Mouse (Mus musculus): ENCODE results near the gene Jag1. TPM values are rescaled to one million over a fixed set of nuclear protein-coding genes. Genes with fewer than 3 reads are reported as not detected.

The Jag1 gene
- polyA plus RNA-seq, 1 experiment: 67.6 TPM

GRCm38 (mm10) chr2:137101074-137101473, 15.4 kb downstream of the Jag1 start:
- Histone ChIP-seq H3K27ac (ENCODE audit: insufficient read depth, low read length) (no peak overlapping the region), H3K4me1 (ENCODE audit: control insufficient read depth, insufficient read depth, low read length) (0 out of 2 replicates have a peak, but pooled peaks cover 4% of the 10 kb centered on the region), H3K4me3 (ENCODE audit: insufficient read depth, low read length) (no peak overlapping the region)
- no peak for TF ChIP-seq POLR2A (IDR thresholded peaks at IDR 0.05; ENCODE audit: low read depth, low read length)
- no peak for TF ChIP-seq CTCF (IDR thresholded peaks at IDR 0.05; ENCODE audit: borderline replicate concordance, insufficient read depth, low read length)

DNA sequence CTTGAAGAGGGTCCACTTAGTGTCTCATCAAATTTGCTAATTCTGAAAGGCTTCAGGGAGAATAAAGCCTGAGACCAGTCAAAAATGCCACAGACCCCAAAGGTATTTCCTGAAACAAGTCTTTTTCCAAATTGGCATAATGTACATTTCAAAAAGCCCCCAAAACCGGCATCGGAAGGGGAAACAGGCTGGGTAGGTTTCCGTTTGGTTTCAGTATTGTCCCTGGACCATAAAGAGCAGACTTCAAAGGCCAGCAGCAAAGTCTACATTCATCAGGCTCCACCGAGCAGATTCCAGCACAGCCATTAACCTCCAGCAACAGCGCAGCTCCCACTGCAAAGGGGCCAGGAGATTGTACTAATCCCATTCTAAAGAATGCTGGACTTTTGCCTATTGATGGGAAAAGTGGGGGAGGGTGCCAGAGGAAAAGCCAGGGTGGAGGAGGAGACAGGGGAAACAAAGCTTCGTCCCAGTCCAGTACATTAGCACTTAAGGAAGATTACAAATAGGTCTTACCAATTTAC, 17.2 kb downstream of the Jag1 start:
- Histone ChIP-seq H3K4me1 (ENCODE audit: control insufficient read depth, insufficient read depth, low read length) (0 out of 2 replicates have a peak, but pooled peaks cover 4% of the 10 kb centered on the region), H3K27ac (ENCODE audit: insufficient read depth, low read length) (no peak overlapping the region), H3K4me3 (ENCODE audit: insufficient read depth, low read length) (no peak overlapping the region)
- TF ChIP-seq POLR2A (IDR thresholded peaks at IDR 0.05; ENCODE audit: low read depth, low read length): no peak
- TF ChIP-seq CTCF (IDR thresholded peaks at IDR 0.05; ENCODE audit: borderline replicate concordance, insufficient read depth, low read length): no peak

DNA sequence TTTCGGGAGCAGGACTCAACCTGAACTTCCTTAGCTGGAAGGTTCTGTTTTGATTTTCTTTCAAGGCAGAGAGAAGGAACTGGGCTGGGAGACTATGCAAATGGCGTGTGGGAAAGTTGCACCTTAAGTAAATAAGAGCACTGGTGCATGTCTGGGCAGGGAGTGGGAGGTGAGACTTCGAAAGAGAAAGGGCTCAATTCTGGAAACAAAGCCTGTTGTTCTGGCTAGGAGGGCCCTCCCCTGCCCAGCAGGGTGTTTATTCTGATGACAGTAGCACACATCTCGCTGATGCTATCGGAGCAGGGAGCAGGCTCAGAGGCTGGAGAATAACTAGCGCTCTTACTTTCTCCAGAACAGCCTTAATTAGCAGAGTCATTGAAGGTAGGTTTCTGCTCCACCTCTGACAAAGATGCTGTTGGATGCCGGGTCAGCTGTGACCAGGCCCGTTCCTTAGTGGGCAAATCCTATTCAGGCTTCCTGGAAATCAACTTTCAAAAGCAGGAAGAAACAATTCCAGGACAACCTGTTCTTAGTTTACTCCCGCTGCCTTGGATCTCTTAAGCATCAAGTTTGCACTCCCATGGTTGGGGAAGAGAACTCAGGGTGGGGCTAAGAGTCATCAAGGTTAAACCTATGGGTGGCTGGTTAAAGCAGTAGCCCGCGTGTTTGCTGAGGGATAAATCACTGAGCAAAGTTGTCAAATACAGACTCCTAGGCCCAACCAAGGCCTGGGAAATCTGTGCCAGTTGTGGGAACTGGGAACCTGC, 18.0 kb downstream of the Jag1 start:
- TF ChIP-seq POLR2A (IDR thresholded peaks at IDR 0.05; ENCODE audit: low read depth, low read length): no peak
- TF ChIP-seq CTCF (IDR thresholded peaks at IDR 0.05; ENCODE audit: borderline replicate concordance, insufficient read depth, low read length): no peak
- H3K4me1 ChIP-seq (ENCODE audit: control insufficient read depth, insufficient read depth, low read length): 0 out of 2 replicates have a peak, but pooled peaks cover 4% of the 10 kb centered on the region
- no peak overlapping the region for H3K4me3 ChIP-seq (ENCODE audit: insufficient read depth, low read length)
- H3K27ac ChIP-seq (ENCODE audit: insufficient read depth, low read length): no peak overlapping the region

DNA sequence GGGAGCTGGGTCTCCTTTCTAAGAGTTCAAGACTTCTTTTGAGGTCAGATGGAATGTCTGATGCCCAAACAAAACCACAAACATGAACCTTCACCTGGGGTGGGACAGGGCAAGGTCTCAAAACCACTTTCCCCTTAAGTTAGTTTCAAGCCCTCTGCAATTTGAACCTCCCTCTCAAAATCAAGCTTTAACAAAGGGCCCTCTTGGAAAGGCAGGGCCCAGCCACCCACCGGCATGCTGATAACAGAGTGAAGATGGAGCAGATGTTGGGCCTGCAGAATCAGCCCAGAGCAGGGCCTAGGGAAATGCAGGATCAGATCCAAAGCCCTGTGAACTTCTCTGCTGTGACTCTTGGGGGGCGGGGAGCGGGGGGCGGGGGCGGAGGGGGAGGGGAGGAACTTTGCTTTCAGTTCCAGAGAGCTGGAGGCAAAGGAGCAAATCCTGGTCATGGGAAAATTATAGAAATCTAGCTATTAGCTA, 19.4 kb downstream of the Jag1 start:
- Histone ChIP-seq H3K4me3 (ENCODE audit: insufficient read depth, low read length) (no peak overlapping the region), H3K4me1 (ENCODE audit: control insufficient read depth, insufficient read depth, low read length) (0 out of 2 replicates have a peak, but pooled peaks cover 4% of the 10 kb centered on the region), H3K27ac (ENCODE audit: insufficient read depth, low read length) (no peak overlapping the region)
- TF ChIP-seq POLR2A (IDR thresholded peaks at IDR 0.05; ENCODE audit: low read depth, low read length): no peak
- no peak for TF ChIP-seq CTCF (IDR thresholded peaks at IDR 0.05; ENCODE audit: borderline replicate concordance, insufficient read depth, low read length)

GRCm38 (mm10) chr2:137094301-137094700, 22.1 kb downstream of the Jag1 start:
- TF ChIP-seq POLR2A (IDR thresholded peaks at IDR 0.05; ENCODE audit: low read depth, low read length): no peak
- no peak for TF ChIP-seq CTCF (IDR thresholded peaks at IDR 0.05; ENCODE audit: borderline replicate concordance, insufficient read depth, low read length)
- H3K4me1 ChIP-seq (ENCODE audit: control insufficient read depth, insufficient read depth, low read length): 0 out of 2 replicates have a peak, but pooled peaks cover 4% of the 10 kb centered on the region
- H3K4me3 ChIP-seq (ENCODE audit: insufficient read depth, low read length): no peak overlapping the region
- no peak overlapping the region for H3K27ac ChIP-seq (ENCODE audit: insufficient read depth, low read length)

GRCm38 (mm10) chr2:137093298-137093630, 23.2 kb downstream of the Jag1 start:
- Histone ChIP-seq H3K4me1 (ENCODE audit: control insufficient read depth, insufficient read depth, low read length) (0 out of 2 replicates have a peak, but pooled peaks cover 4% of the 10 kb centered on the region), H3K27ac (ENCODE audit: insufficient read depth, low read length) (no peak overlapping the region), H3K4me3 (ENCODE audit: insufficient read depth, low read length) (no peak overlapping the region)
- no peak for TF ChIP-seq CTCF (IDR thresholded peaks at IDR 0.05; ENCODE audit: borderline replicate concordance, insufficient read depth, low read length)
- no peak for TF ChIP-seq POLR2A (IDR thresholded peaks at IDR 0.05; ENCODE audit: low read depth, low read length)

- Histone ChIP-seq H3K4me3 (ENCODE audit: insufficient read depth, low read length) (no peak overlapping the region), H3K27ac (ENCODE audit: insufficient read depth, low read length) (no peak overlapping the region), H3K4me1 (ENCODE audit: control insufficient read depth, insufficient read depth, low read length) (0 out of 2 replicates have a peak, but pooled peaks cover 4% of the 10 kb centered on the region)
- no peak for TF ChIP-seq CTCF (IDR thresholded peaks at IDR 0.05; ENCODE audit: borderline replicate concordance, insufficient read depth, low read length)
- no peak for TF ChIP-seq POLR2A (IDR thresholded peaks at IDR 0.05; ENCODE audit: low read depth, low read length)
Observed at GRCm38 (mm10) chr2:137092523-137093297, 23.7 kb downstream of the Jag1 start.

DNA sequence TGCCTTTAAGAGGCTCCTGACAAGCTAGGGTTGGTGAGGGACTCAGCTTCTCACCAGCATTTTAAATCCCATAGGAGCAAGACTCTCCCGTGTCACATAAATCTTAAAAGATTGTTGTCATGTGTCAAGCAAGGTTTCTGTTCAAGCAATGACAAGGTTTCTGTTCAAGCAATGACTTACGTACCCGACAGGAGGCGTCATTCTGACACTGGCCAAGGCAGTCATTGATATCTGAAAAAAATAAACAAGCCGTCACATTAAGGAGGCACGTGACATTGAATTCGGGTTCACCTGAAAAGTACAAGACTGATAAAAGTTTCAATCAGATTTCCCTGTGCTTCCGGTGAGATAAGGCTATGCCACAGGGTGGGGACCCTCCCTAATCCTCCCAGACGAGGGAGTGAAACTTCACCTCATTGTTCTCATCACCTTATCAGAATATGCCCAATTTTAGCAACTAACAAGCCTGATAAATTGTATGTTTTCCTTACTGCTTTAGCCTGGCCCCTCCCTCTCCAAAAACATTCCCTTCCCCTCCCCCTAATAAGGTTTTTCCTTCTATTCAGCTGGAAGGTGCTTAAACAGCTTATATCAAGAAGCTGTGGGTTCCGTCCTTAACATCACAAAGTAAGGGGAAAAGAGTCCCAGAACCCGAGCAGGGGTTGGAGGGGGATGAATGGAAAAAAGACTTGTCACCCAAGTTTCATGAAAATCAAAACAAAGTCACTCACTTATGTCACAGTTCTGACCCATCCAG, 24.5 kb downstream of the Jag1 start:
- Histone ChIP-seq H3K4me3 (ENCODE audit: insufficient read depth, low read length) (no peak overlapping the region), H3K4me1 (ENCODE audit: control insufficient read depth, insufficient read depth, low read length) (no peaks in the 10 kb centered on the region), H3K27ac (ENCODE audit: insufficient read depth, low read length) (no peak overlapping the region)
- TF ChIP-seq CTCF (IDR thresholded peaks at IDR 0.05; ENCODE audit: borderline replicate concordance, insufficient read depth, low read length) (no peak), POLR2A (IDR thresholded peaks at IDR 0.05; ENCODE audit: low read depth, low read length) (no peak)

GRCm38 (mm10) chr2:137087705-137088104, 28.7 kb downstream of the Jag1 start:
- Histone ChIP-seq H3K4me1 (ENCODE audit: control insufficient read depth, insufficient read depth, low read length) (0 out of 2 replicates have a peak, but pooled peaks cover 3% of the 10 kb centered on the region), H3K27ac (ENCODE audit: insufficient read depth, low read length) (peak overlapping the region; percentile 1; the same call in 1 of the 2 replicates), H3K4me3 (ENCODE audit: insufficient read depth, low read length) (no peak overlapping the region)
- TF ChIP-seq POLR2A (IDR thresholded peaks at IDR 0.05; ENCODE audit: low read depth, low read length): no peak
- no peak for TF ChIP-seq CTCF (IDR thresholded peaks at IDR 0.05; ENCODE audit: borderline replicate concordance, insufficient read depth, low read length)

Data from embryonic fibroblast, embryonic 13.5 days (primary cell).